Mouse (Mus musculus) liver, embryonic 12.5 days (tissue): Measurements from ENCODE around the gene Efcab8. TPM values are rescaled to one million over a fixed set of nuclear protein-coding genes. Genes with fewer than 3 reads are reported as not detected.

Source experiments
- ATAC-seq: fragments of 200-750 bp; cut with Nextera tagmentation; 2 replicates; pipeline ENCODE4 v1.8.0; 2017; ENCODE audit warnings: moderate number of reproducible peaks, mild to moderate bottlenecking, moderate library complexity
- H3K27ac ChIP-seq: fragments of 300-500 bp; sonication (generic); 2 replicates; pipeline ENCODE4 v1.5.1; 2016; ENCODE audit warnings: mild to moderate bottlenecking
- H3K27me3 ChIP-seq: fragments of 300-500 bp; sonication (generic); replicated peaks from 2 replicates; pipeline ENCODE4 v1.6.1; 2016; ENCODE audit warnings: mild to moderate bottlenecking, moderate library complexity
- H3K36me3 ChIP-seq: fragments of 300-500 bp; sonication (generic); 2 replicates; pipeline ENCODE4 v1.6.1; 2016; ENCODE audit warnings: mild to moderate bottlenecking, moderate library complexity
- H3K4me1 ChIP-seq: fragments of 300-500 bp; sonication (generic); 2 replicates; pipeline ENCODE4 v1.6.1; 2016
- H3K4me2 ChIP-seq: fragments of 300-500 bp; sonication (generic); 2 replicates; pipeline ENCODE4 v1.6.1; 2016; ENCODE audit warnings: mild to moderate bottlenecking, moderate library complexity
- H3K4me3 ChIP-seq: fragments of 300-500 bp; sonication (generic); 2 replicates; pipeline ENCODE4 v1.5.1; 2016; ENCODE audit warnings: mild to moderate bottlenecking, moderate library complexity
- H3K9ac ChIP-seq: fragments of 300-500 bp; sonication (generic); 2 replicates; pipeline ENCODE4 v1.6.1; 2016; ENCODE audit warnings: mild to moderate bottlenecking, moderate library complexity
- H3K9me3 ChIP-seq: fragments of 300-500 bp; sonication (generic); replicated peaks from 2 replicates; pipeline ENCODE4 v1.6.1; 2016; ENCODE audit warnings: mild to moderate bottlenecking, moderate library complexity
- WGBS: fragments of 180-500 bp; shearing (Covaris S2); methylation state at CpG from one replicate; pipeline ENCODE4 v1.1.7; 2016; ENCODE audit not compliant: insufficient replicate concordance; 5-methylcytosine and 5-hydroxymethylcytosine counted together
- polyA plus RNA-seq: library from polyadenylated mRNA; unstranded; fragments of >200 nt; fragmentation: Nextera tagmentation; extraction: Ambion mirVana; gene quantifications from 2 replicates; pipeline ENCODE4 v1.2.1, GENCODE M21; 2016

The Efcab8 gene
- polyA plus RNA-seq, 1 experiment from 2014 or later, result 0.10 TPM

GRCm38 (mm10) chr2:153874745-153875144, 95.0 kb downstream of the Efcab8 start, which contains the start of gene Bpifb2:
TSS of gene Bpifb2 (plus strand) at chr2:153875045.
- no peak for ATAC-seq
- no peaks in the 10 kb centered on the region for H3K27me3 ChIP-seq
- no peak within 1 kb of the TSS for H3K9ac ChIP-seq
- no peak within 1 kb of the TSS for H3K27ac ChIP-seq
- no peaks in the 10 kb centered on the region for H3K9me3 ChIP-seq
- no peaks in the 10 kb centered on the region for H3K4me1 ChIP-seq
- no peaks in the 10 kb centered on the region for H3K36me3 ChIP-seq
- 49% methylated on average over 9 of the region's 9 CpGs for WGBS
- H3K4me2 ChIP-seq, result no peak within 1 kb of the TSS
- H3K4me3 ChIP-seq, result no peak within 1 kb of the TSS

Other genes starting within 250 kb of the Efcab8 start
- gene Nol4l, start 250.0 kb upstream of the Efcab8 start, polyA plus RNA-seq, result 9.3 and 9.8 TPM in 2 replicates
- gene Commd7, start 147.2 kb upstream of the Efcab8 start, polyA plus RNA-seq, result 44.0 and 45.7 TPM in 2 replicates
- gene Dnmt3b, start 130.5 kb upstream of the Efcab8 start, polyA plus RNA-seq, result 16.6 and 17.1 TPM in 2 replicates
- 0.42 and 0.58 TPM in 2 replicates for gene Dnmt3c, start 83.3 kb upstream of the Efcab8 start, polyA plus RNA-seq
- 199 and 200 TPM in 2 replicates for gene Mapre1, start 38.7 kb upstream of the Efcab8 start, polyA plus RNA-seq
- not detected in 2 replicates for gene Sun5, start 91.2 kb downstream of the Efcab8 start, polyA plus RNA-seq
- gene Bpifb2, start 95.1 kb downstream of the Efcab8 start, polyA plus RNA-seq, result not detected in 2 replicates
- gene Bpifb6, start 120.5 kb downstream of the Efcab8 start, polyA plus RNA-seq, result not detected in 2 replicates
- not detected in 2 replicates for gene Bpifb3, start 138.3 kb downstream of the Efcab8 start, polyA plus RNA-seq
- 0.08 TPM in 1 of 2 replicates, not detected in the other for gene Bpifb4, start 158.3 kb downstream of the Efcab8 start, polyA plus RNA-seq
- not detected in 2 replicates for gene Bpifa6, start 195.0 kb downstream of the Efcab8 start, polyA plus RNA-seq
- not detected in 2 replicates for gene Bpifa2, start 228.3 kb downstream of the Efcab8 start, polyA plus RNA-seq